Mouse (Mus musculus): ENCODE measurements at regions not wholly inside any gene's neighbourhood (a gene's known extent, or its start where the extent isn't known, plus 50 kb on each side); places are given as distances from the start of the nearest gene placed in this dataset.
"Not testable (repeated sequence)": the region's sequence is repeated elsewhere in the genome, so short reads cannot be mapped to it uniquely, and the experiment has no call there.

DNA sequence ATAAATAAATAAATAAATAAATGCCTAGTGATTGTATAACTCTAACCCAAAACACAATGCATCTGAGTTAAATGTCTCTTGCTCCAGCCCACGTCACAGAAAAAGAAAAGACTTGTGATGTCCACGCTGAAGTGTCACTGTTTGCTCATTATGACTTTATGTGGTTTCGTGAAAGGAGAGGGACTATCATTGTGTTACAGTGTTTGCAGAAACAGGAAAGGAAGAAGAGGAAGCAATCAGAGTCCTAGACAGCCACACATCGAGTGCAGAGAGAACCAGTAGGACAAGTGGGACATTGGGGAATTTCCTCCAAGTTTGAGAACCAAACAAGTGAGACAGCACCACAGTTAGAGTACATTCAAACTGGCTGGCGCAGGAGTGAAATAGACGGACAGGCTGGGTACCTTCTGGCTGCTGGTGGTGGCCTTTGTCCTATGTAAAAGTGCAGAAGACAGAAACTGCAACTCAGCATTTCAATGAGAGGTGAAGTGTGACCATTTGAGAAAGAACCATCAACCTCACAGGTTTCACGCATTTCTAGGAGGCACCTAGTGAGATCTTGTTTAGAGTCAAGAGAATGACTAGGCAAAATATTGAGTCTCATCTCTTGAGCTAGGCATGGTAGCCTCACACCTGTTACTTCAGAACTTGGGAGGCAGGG is 59.6 kb downstream of the Fasl start:
- no peak for DNase-seq

DNA sequence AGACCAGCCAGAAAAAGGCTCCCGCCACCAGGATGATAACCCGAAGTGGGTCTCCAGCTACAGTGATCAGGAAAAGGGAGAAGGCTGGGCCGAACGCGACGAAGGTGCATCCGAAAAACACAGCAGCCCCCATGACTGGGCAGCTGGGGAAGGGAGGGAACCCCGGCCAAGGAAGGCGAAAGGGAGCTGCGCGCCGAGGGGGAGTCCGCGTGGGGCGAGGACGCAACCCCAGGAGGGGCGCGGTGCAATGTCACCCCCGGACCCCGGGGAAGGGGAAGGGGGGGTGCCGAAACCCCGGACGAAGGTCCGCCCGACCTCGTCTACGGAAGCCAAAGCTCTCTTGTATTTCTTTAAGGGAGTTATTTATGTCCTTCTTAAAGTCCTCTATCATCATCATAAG is 60.9 kb downstream of the Fasl start:
- DNase-seq = not testable (repeated sequence)

DNA sequence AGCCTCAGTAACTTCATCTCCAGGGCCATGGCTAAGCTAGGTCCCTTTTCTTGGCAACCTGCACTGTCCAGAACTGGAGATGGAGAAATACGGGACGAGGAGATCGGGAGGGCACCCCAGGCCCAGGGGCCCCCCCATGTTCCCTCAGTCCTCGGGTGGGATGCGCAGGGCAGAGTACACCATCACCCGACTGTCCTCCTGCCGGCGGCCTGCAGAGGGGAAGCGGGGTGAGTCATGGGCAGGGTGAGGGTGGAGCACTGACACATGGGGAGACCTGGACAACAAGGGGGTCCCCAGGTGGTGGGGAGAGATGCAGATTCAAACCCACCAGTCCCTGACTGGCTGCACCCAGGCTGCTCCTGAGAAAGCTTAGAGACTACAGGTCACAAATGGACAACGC is 62.2 kb downstream of the Fasl start:
- DNase-seq = not testable (repeated sequence)

DNA sequence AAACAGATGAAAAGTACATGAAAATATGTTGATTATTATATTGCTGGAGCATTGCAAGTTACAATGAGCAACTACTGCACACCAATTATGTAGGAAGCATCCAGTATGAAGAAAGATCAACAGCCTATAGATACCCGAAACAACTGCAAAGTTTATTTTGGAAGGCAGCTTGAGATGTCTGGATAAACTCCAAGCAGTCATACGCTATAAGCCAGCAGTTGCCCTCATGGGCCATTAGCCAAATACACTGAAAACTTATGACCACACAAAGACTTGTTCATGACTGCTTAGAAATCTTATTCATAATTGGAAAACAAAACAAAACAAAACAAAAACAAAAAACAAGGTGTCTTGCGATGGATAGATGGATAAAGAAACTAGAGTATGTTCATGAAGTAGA is 68.4 kb downstream of the Fasl start:
- DNase-seq = no peak

DNA sequence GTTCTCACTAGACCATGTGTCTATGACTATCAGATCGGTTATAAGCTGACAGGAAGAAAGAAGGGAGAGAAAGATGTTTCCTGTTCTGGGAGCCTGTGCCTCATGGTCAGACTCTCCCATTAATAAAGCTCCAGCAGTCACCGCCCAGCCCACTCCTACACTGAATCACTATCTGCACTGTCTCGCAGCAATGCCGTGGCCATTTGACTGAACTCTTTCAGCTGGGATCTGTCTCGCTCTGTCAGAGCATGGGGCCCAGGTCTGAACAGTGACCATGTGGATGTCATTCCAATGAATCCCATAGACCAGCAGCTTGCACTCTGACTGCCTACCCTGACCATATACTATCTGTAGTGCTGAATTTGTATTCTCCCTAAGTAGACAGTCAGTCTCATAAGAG is 70.0 kb downstream of the Fasl start:
- peak; percentile 24 for DNase-seq

DNA sequence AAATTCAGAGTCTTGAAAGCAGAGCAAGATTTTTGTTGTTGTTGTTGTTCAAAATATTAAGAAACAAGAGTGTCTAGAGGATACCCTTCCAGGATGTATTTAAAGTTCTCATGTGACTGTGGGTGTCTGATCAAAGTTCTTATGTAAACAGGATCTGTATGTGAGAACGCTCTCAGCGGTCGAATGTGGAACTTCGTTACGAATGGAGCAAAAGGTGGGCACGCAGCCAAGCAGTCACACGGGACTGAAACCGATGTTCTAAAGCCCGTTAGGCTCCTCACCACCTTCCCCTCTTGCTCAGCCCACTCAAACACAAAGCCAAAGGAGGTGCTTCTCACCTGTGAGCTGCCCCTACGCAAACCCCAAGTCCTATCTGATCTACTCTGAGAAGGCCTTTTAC is 75.4 kb downstream of the Fasl start:
- peak; percentile 89 for DNase-seq

DNA sequence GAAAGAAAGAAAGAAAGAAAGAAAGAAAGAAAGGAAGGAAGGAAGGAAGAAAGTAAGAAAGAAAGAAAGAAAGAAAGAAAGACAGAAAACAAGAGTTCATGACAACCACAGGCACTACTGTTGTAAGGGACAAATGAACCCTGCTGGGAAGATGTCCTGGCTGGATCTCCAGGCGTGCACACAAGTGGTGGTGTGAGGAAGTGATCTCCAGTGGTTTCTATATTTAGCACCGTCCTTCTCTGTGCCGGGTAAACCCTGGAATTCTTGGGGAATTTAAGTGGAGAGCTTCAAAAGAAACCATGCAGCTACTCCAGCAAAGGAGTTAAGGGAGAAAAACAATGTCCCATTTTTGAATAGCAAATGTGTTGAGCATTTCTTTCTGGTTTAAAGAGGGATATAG is 76.0 kb downstream of the Fasl start:
- no peak for DNase-seq

DNA sequence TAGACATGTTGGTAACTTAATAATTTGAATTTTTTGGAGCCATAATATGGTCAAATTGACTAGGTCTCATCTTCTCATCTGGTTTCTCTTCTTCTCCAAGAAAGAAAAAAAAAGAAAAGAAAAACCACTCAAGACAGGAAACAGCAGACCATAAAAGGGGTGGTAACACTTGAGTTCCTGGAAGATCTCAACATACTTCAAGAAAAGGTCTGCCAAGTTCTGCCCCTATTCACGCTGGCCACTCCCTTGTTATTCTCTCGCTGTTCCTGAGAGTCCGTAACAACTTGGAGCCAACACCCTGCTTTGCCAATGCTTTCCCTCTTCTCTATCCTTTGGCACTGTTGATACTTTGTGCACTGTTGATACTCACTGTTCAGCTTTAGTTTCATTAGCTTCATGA is 81.2 kb downstream of the Fasl start:
- no peak for DNase-seq

DNA sequence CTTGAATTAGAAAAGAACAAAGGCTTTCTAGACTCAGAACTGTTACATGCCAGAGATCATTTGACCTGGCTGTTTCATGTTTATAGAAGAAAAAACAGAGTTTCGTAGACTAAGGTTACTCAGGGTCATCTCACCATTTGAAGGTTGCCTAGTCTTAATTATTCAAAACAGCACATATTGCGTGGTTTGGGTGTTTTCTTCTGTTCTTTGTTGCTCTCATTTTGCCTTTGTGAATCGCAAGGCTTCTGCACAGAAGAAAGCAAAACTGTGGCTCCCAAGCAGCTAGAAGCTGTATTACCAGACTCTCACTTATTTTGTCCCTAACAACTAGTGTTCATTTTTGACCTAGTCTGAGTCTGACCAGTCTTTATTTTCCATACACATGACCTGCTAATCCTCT is 83.3 kb downstream of the Fasl start:
- no peak for DNase-seq

DNA sequence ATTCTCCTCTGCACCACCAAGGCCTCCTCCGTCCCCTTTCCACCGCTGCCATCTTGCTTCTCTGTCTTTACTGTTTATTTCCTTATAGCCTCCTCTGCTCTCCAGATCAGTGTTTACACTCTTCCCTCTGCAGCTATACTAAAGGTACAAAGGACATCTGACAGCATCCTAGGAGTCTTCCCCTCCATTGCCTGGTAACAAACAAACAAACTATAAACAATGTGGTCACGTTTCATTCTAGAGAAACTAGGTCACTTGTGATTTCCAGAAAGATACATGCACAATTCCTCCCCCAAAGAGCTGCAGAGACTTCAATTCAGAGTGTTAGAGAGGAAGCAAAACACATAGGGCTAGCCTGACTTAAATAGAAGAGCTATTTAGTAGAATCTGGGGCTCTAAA is 83.8 kb downstream of the Fasl start:
- DNase-seq = no peak

DNA sequence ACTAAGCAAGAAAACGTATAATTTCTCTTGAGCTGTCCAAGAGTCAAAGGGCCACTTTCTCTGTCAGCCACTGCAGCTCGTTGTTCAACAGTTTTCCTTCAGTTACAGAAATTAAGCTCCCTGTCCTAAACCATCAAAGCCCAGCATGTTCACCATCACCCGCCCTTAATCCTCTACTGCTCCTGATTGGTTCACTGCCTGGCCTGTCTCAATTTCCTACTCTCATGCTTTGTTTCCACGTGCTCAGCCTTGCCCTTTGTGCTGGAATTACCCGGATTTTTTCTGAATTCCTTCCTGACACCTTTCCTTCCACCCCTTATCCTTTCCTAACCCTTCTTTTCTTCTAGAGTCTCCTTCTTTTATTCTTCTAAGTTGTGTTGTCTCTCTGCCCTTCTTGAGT is 92.4 kb downstream of the Fasl start:
- no peak for DNase-seq

DNA sequence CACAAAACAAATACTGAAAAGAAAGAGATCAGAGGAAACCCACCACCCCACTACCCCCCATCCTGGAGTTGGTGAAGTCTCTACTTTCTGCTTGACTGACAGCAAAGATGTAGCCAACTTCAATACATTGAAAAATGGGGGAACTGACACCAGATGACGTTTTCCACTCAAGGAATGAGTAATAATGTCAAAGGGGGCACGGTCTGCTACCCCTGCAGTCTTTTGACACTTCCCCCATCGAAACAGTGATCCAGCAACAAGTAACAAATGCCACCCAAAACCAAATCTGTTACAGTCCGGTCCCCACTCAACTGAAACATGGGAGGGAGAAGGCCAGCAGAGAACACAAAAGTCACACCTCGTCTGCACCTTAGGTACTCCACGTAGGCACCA is 94.5 kb downstream of the Fasl start:
- no peak for DNase-seq

DNA sequence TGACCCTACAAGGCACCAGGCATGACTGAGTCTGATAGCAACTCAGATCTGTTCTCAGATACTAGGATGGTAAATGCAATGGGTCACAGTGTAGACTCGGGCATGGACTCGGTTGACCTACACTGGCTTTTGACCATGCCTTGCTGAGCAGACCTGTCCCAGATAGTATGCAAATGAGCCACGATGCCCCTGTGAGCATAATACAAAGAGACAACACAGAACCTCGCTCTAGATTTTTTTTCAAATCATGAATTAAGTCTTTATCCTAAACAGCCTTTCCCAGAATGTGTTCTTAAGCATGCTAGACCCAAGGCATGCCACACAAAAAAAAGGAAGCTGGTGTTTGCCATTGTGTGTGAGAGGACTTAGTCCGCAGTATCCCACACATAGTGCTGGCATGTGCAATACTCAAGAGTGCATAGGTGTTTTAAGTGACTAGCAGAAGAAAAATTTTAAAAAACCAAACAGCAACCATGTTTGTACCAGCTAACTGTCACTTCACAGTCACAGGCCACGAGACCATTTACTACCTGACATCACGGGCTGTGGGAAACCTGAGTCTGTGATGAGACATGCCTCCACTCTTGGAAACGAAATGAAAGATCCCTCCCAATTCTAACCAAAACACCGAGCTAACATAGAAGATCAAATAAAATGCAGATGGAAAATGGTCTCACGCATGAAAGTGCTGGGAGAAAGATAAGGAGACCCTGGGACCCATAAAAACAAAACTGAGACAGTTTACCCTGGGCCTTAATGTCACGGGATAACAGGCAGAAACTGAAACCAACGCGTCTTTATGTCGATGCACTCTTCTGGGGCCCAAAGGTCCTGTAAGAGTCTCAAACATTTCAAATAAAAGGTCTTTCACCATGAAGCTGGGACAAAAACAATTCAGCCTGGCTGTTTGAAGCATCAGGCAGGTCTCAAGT is 95.2 kb downstream of the Fasl start:
- no peak for DNase-seq

DNA sequence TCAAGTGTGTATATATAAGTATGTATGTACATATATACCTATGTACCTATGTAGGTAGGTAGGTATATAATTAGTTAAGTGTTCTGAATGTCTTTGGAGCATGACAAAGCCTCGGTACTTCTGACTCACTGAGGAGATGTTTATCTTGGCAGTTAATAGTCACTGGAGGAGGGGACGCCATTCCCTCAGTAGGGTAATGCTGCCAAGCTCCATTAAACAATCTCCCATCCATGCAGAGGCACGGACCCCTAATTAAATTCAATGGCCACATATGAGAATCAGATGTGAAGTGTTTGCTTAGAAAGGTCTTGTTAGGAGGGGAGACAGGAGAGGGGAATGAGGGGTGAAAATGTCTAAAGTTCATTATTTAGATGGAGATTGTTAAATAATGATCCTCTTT is 99.3 kb downstream of the Fasl start:
- no peak for DNase-seq

DNA sequence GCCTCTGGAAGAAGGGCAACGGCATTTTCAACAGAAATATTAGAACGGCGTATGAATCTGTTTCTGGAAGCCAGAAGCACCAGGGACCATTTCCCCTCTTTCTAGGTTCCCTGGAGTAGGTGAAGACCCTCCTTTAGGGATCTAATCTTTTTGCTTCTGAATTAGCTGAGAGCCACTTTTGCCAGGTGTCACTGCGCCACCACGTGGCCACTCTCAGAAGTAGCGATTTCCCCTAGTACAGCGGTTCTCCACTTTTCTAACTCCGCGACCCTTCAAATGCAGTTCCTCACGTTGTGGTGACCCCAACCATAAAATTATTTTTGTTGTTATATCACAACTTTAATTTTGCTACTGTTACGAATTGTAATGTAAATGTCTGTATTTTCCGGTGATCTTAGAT is 100.7 kb downstream of the Fasl start:
- DNase-seq = peak; percentile 71

DNA sequence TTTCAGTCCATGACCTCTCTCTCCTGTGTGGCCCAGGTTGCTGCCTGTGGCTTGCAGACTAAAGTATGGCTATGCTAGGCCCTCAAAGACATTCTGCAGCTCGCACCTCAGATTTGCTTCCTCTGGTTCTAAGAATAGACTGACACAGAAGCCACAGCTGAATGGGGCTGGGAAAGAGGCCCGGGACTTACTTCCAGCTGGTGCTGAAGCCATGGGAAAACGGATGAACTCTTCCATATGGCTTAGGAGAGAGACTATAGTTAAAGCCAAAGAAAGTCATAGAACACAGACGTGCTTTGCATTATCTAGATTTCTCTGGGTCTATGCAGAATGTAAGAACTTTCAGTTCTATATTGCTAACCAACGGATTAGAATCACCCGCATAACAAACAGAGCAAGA is 107.7 kb downstream of the Fasl start:
- DNase-seq = peak; percentile 35

DNA sequence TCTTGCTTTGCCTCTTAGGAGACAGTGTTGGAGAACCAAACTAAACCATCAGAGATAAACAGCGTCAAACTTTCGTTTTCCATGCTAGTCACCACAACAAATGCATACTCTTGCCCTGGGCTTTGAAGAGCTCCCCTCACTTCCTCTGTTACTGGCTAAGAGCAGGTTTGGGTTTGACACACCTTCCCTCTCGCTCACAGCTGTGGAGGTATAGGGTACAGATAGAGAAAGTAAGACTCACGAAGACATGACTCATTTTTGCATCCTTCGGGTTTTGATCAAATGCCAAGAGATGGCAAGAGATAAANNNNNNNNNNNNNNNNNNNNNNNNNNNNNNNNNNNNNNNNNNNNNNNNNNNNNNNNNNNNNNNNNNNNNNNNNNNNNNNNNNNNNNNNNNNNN is 117.4 kb downstream of the Fasl start:
- no peak for DNase-seq

DNA sequence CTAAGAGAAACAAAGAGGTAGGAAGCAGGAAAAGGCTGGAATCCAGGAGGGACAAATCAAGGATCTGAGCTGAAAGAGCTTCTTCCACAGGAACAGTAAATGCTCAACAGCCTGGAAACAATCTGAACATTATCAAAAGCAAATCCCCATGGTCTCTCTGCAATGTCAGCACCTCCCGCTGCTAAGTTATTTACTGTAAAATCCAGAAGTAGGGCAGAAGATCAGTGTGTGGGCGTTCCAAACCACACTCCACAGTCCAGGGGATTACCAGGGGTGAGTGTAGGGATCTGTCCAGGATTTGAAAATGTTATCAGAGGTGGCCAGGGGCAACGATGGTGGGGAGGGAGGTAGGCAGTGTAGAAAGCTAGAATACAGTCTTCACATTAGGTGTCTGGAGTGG is 124.0 kb downstream of the Fasl start:
- peak; percentile 6 for DNase-seq

DNA sequence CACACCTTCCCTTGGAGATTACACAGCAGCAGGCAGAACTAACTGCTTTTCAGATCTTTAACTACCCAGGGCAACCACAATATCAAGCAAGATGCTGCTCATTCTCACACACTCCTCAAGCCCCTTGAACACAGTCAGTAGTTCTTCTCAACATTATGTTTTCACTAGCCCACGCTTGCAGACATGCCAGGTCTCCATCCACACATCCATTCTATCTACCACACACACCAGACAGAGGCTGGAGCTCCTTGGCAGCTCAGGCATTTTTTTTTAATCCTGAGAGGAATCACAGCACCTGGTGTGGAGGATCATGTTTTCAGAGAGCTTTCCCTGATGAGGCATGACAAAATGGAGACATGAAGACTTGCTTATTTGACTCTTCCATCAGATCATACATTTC is 124.9 kb downstream of the Fasl start:
- DNase-seq = no peak

DNA sequence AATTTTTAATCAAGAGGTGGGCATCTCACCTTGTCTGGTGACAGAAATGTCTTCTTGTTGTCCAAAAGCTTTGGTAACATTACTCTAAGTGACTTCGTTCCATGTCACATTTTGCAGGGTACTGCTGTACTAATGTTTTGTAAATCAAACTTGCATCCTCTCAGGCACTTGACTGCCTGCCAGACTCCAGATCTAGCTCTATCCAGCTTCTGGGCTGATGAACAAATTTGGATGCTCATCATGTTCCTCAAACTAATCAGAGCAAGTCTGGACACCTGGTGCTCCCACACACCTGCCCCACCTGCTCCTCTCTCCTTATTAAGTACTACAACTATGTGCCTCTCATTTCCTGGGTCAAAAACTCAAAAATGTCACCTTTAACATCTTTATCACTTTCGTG is 126.1 kb downstream of the Fasl start:
- DNase-seq = no peak

DNA sequence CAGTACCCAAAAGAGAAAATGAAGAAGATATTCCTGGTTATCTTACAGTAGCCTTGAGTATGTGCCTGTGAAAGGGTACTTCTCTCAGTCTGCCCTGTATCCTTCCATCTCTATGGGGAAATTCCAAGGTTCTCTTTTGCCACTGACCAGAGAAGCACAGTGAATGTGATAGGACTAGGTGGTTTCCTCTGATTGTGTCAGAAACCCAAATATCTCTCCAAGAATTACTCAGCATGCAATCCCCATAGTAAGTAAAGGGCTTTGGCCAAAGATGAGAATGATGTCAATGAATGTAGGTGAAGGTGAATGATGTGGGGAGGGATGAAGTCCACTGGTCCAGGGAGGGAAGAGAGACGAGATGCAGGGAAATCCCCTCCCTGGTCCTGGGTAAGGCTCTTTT is 130.8 kb downstream of the Fasl start:
- DNase-seq = no peak

DNA sequence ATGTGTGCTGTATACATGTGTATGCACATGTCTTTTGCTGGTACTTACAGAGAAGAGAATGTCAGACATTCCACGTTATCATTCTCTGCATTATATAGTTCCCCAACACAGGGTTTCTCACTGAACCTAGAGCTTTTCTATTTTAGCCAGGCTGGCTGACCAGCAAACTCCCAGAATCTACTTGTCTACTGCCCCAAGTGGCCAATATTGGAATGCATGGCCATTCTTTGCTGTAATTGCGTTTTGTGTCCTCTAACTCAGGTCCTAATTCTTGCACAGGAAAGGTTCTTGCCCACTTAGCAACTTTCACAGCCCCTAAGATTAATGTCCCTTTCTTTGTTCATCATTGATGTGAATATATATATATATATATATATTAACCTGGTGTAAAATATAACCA is 138.9 kb downstream of the Fasl start:
- no peak for DNase-seq

DNA sequence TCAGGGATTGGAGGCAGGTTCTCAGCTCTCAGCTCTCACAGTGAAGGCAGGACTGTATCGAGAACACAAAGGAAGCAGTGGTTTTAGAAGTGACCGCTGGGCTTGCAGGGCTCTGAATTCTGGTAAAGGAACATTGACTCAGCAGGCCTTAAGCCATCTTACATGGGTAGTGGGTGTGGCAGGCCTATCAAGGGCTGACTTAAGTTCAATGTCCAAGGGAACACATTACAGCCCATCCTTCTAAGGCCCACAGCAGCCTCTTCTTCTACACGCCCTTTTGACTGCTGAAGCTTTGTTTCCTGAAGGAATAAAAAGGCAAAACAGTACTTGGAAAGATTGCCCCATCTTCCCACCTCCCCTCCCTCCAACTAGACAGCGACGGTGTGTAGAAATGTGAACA is 137.6 kb downstream of the Tnfsf18 start:
- no peak for DNase-seq

DNA sequence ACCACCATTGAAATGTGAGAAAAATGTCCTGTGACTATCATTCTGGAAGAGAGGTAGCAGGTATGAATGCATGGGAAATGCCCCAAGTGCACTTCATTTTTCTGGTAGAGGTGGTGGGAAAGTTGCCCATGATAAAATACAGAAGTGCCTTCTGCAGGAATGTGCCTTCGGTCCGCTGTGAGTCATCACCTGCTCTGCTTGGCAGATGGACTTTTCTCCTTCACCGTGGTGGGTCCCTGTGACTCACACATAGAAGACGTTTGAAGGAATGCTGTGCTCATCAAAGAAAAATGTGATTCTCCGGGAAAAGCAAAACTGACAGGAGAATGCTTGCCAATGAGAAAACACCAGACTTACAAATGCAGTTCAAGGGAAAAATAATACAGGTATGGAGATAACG is 126.8 kb downstream of the Tnfsf18 start:
- DNase-seq = no peak
